Comparison of ENCODE assay signal across 15 mouse cellular contexts in the genomic region with DNA sequence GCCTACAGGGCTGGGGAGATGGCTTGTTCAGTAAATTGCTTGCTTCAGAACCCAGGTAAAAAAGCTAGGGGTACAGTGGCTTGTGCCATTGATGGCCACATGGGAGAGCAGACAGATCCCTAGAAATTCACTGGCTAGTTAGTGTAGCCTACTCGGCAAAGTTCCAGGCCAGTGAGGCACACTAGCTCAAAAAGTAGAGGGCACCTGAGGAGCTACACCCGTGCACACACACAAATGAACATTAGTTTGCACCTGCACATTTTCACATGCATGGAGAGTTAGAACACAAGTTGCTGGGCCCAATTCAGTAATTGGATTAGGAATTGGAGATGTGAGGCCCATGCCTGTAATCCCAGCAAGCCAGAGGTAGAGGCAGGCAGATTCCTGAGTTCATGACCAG. TPM values are rescaled to one million over a fixed set of nuclear protein-coding genes. Genes with fewer than 3 reads are reported as not detected.
A peak's percentile ranks its signal among the peaks of the same experiment; 100 is the strongest.
DNase-seq lines count a peak whose midpoint lies in the region; ATAC-seq and TF ChIP-seq lines count a peak whose summit lies in the region.
"Had no signal": no experiment of that assay in that cellular context is flagged by ENCODE, and none has a peak within 500 bp of the region (broad histone marks: within the 10 kb centered on the region; RNA-seq: fewer than 3 reads in every experiment).

No protein-coding gene starts in this region.

- peaks cover 9% of the 10 kb centered on the region; the same call in 1 of the 2 replicates for H3K36me3 ChIP-seq in heart, embryonic 13.5 days
- H3K36me3 ChIP-seq in midbrain, embryonic 10.5 days, result peaks cover 29% of the 10 kb centered on the region
- no peaks in the 10 kb centered on the region for H3K36me3 ChIP-seq in midbrain, postnatal 0 days (ENCODE audit: insufficient read depth, low read length)
- H3K36me3 ChIP-seq in forebrain, embryonic 14.5 days (ENCODE audit: control insufficient read depth, insufficient read depth, low read length), result peaks cover 2% of the 10 kb centered on the region; the same call in 1 of the 2 replicates
- H3K36me3 ChIP-seq in liver, embryonic 14.5 days (replicated peaks; ENCODE audit: control insufficient read depth, insufficient read depth, low read depth), result peaks cover 8% of the 10 kb centered on the region
- H3K36me3 ChIP-seq: kidney, embryonic 15.5 days; midbrain, embryonic 15.5 days had no signal

- DNase-seq in heart, postnatal 10 days, result no peak
- DNase-seq in midbrain, embryonic 10.5 days (ENCODE audit: low spot score), result no peak
- DNase-seq in midbrain, postnatal 0 days (ENCODE audit: low spot score), result no peak
- no peak for DNase-seq in forebrain, embryonic 14.5 days (ENCODE audit: low spot score)
- DNase-seq in liver, embryonic 14.5 days (ENCODE audit: low read depth in 3 of 3, low spot score in 3 of 3), result no peak
- DNase-seq in right cerebral cortex, postnatal 4 days, result no peak
- DNase-seq: gastrocnemius, adult 2 months; lung, postnatal 10 days; spleen, adult 18-20 months had no signal

- no peaks in the 10 kb centered on the region for H3K9me3 ChIP-seq in heart, embryonic 13.5 days
- no peaks in the 10 kb centered on the region for H3K9me3 ChIP-seq in midbrain, embryonic 10.5 days (replicated peaks)
- no peaks in the 10 kb centered on the region for H3K9me3 ChIP-seq in midbrain, postnatal 0 days (ENCODE audit: low read length)
- H3K9me3 ChIP-seq in forebrain, embryonic 14.5 days (replicated peaks; ENCODE audit: control insufficient read depth, low read length), result no peaks in the 10 kb centered on the region
- no peaks in the 10 kb centered on the region for H3K9me3 ChIP-seq in liver, embryonic 14.5 days (ENCODE audit: control insufficient read depth, low read length)
- H3K9me3 ChIP-seq: heart, embryonic 10.5 days; kidney, embryonic 15.5 days; midbrain, embryonic 15.5 days had no signal

- H3K27me3 ChIP-seq in heart, embryonic 13.5 days (replicated peaks), result no peaks in the 10 kb centered on the region
- no peaks in the 10 kb centered on the region for H3K27me3 ChIP-seq in midbrain, embryonic 10.5 days (ENCODE audit: low read depth, poor library complexity, severe bottlenecking)
- H3K27me3 ChIP-seq in midbrain, postnatal 0 days (ENCODE audit: insufficient read depth, low read length), result no peaks in the 10 kb centered on the region
- no peaks in the 10 kb centered on the region for H3K27me3 ChIP-seq in forebrain, embryonic 14.5 days (replicated peaks; ENCODE audit: control insufficient read depth, insufficient read depth, low read length)
- no peaks in the 10 kb centered on the region for H3K27me3 ChIP-seq in liver, embryonic 14.5 days (ENCODE audit: control insufficient read depth, insufficient read depth, low read length)
- H3K27me3 ChIP-seq: kidney, embryonic 15.5 days; midbrain, embryonic 15.5 days; Patski had no signal

- TF ChIP-seq CTCF in midbrain, postnatal 0 days (IDR thresholded peaks at IDR 0.05), result no peak
- TF ChIP-seq CTCF in liver, embryonic 14.5 days (IDR thresholded peaks at IDR 0.05; ENCODE audit: low read depth), result no peak

- peaks cover 40% of the 10 kb centered on the region for H3K4me1 ChIP-seq in heart, embryonic 13.5 days
- peaks cover 37% of the 10 kb centered on the region for H3K4me1 ChIP-seq in midbrain, embryonic 10.5 days
- peaks cover 4% of the 10 kb centered on the region for H3K4me1 ChIP-seq in midbrain, postnatal 0 days (ENCODE audit: insufficient read depth, low read length)
- peaks cover 17% of the 10 kb centered on the region for H3K4me1 ChIP-seq in forebrain, embryonic 14.5 days (ENCODE audit: control insufficient read depth, insufficient read depth, low read length)
- H3K4me1 ChIP-seq in liver, embryonic 14.5 days (replicated peaks; ENCODE audit: control insufficient read depth in 2 of 2, insufficient read depth in 2 of 2, low read length in 1 of 2), result peaks cover 27 to 34% of the 10 kb centered on the region in 2 experiments

- no peak overlapping the region for H3K4me3 ChIP-seq in heart, embryonic 13.5 days
- peak overlapping the region; percentile 90; the same call in 1 of the 2 replicates for H3K4me3 ChIP-seq in midbrain, embryonic 10.5 days
- no peak overlapping the region for H3K4me3 ChIP-seq in midbrain, postnatal 0 days (ENCODE audit: low read depth, low read length)
- no peak overlapping the region for H3K4me3 ChIP-seq in forebrain, embryonic 14.5 days (ENCODE audit: low read depth, low read length)
- H3K4me3 ChIP-seq in liver, embryonic 14.5 days (ENCODE audit: insufficient read depth in 1 of 2, low read depth in 2 of 2, low read length in 2 of 2), result peak overlapping the region in 1 of 2 experiments; percentile 94; a peak in 2 of 4 replicates
- H3K4me3 ChIP-seq: gastrocnemius, adult 2 months; kidney, embryonic 15.5 days; midbrain, embryonic 15.5 days had no signal

- intact Hi-C loops in heart, postnatal 10 days (cut with DNase I), result no loop called here

- WGBS in heart, embryonic 13.5 days, result 76% methylated on average over 2 of the region's 2 CpGs
- 89% methylated on average over 2 of the region's 2 CpGs for WGBS in midbrain, embryonic 10.5 days
- WGBS in midbrain, postnatal 0 days, result 84% methylated on average over 2 of the region's 2 CpGs
- 82% methylated on average over 2 of the region's 2 CpGs for WGBS in forebrain, embryonic 14.5 days
- WGBS in liver, embryonic 14.5 days (ENCODE audit: insufficient replicate concordance), result 80% methylated on average over 2 of the region's 2 CpGs

- H3K27ac ChIP-seq in heart, embryonic 13.5 days (replicated peaks), result no peak overlapping the region
- H3K27ac ChIP-seq in midbrain, embryonic 10.5 days (replicated peaks), result no peak overlapping the region
- H3K27ac ChIP-seq in midbrain, postnatal 0 days (ENCODE audit: low read depth, low read length), result no peak overlapping the region
- H3K27ac ChIP-seq in forebrain, embryonic 14.5 days (ENCODE audit: low read depth, low read length), result no peak overlapping the region
- no peak overlapping the region; the same call in 1 of the 2 replicates for H3K27ac ChIP-seq in liver, embryonic 14.5 days
- H3K27ac ChIP-seq: gastrocnemius, adult 2 months; heart, embryonic 10.5 days; kidney, embryonic 15.5 days; midbrain, embryonic 15.5 days; stomach, postnatal 0 days had no signal

- no peak overlapping the region for H3K4me2 ChIP-seq in heart, embryonic 13.5 days
- no peak overlapping the region for H3K4me2 ChIP-seq in midbrain, postnatal 0 days (ENCODE audit: low read depth, low read length, poor library complexity, severe bottlenecking)
- peak overlapping the region; percentile 81; the same call in 1 of the 2 replicates for H3K4me2 ChIP-seq in forebrain, embryonic 14.5 days (ENCODE audit: low read length)
- peak overlapping the region; percentile 95 for H3K4me2 ChIP-seq in liver, embryonic 14.5 days (ENCODE audit: low read depth)

- ATAC-seq in heart, embryonic 13.5 days (ENCODE audit: extremely low read depth, insufficient number of reproducible peaks, low FRiP score, low TSS enrichment), result no peak
- no peak for ATAC-seq in midbrain, postnatal 0 days (ENCODE audit: low FRiP score)
- no peak for ATAC-seq in forebrain, embryonic 14.5 days
- ATAC-seq in liver, embryonic 14.5 days (ENCODE audit: insufficient read depth), result no peak
- ATAC-seq: midbrain, embryonic 15.5 days; Patski had no signal

- H3K9ac ChIP-seq in heart, embryonic 13.5 days, result peak overlapping the region; percentile 47; the same call in 1 of the 2 replicates
- H3K9ac ChIP-seq in midbrain, postnatal 0 days (replicated peaks; ENCODE audit: low read length, poor library complexity, severe bottlenecking), result no peak overlapping the region
- no peak overlapping the region for H3K9ac ChIP-seq in forebrain, embryonic 14.5 days (ENCODE audit: low read length)
- H3K9ac ChIP-seq in liver, embryonic 14.5 days (replicated peaks), result peak overlapping the region; percentile 99
- H3K9ac ChIP-seq: kidney, embryonic 15.5 days; midbrain, embryonic 15.5 days had no signal

- TF ChIP-seq EP300 in liver, embryonic 14.5 days (IDR thresholded peaks at IDR 0.05; ENCODE audit: low read depth), result no peak

RNA-seq across cellular contexts. Expression of a gene that starts 2.8 kb away (rescaled TPM):
- polyA plus RNA-seq in heart, embryonic 13.5 days (2015; fragmentation: Nextera tagmentation; extraction: Ambion mirVana), result 20.8 and 25.1 TPM in 2 replicates
- total RNA-seq in heart, postnatal 10 days (2021), result 10 to 100 TPM; 35.5 to 36.0 TPM
- polyA plus RNA-seq in midbrain, embryonic 10.5 days (2016; fragmentation: Nextera tagmentation; extraction: Ambion mirVana), result 43.6 and 49.1 TPM in 2 replicates
- total RNA-seq in midbrain, postnatal 0 days (2014; rRNA removed), result 36.7 and 41.8 TPM in 2 replicates
- 24.0 and 30.8 TPM in 2 replicates for polyA plus RNA-seq in midbrain, postnatal 0 days (2015; fragmentation: Nextera tagmentation; extraction: Ambion mirVana)
- polyA plus RNA-seq in forebrain, embryonic 14.5 days (2014; fragmentation: Nextera tagmentation; extraction: Ambion mirVana), result 29.4 and 34.4 TPM in 2 replicates
- 9.5 and 14.3 TPM in 2 replicates for polyA plus RNA-seq in liver, embryonic 14.5 days (2012; rRNA removed)
- 24.3 and 26.9 TPM in 2 replicates for polyA plus RNA-seq in liver, embryonic 14.5 days (2014; fragmentation: Nextera tagmentation; extraction: Ambion mirVana)

RNA-seq across cellular contexts. Expression of a gene that starts 31.2 kb away (rescaled TPM):
- polyA plus RNA-seq in heart, embryonic 13.5 days (2015; fragmentation: Nextera tagmentation; extraction: Ambion mirVana), result 18.8 and 20.1 TPM in 2 replicates
- 10 to 100 TPM; 39.6 to 44.6 TPM for total RNA-seq in heart, postnatal 10 days (2021)
- polyA plus RNA-seq in midbrain, embryonic 10.5 days (2016; fragmentation: Nextera tagmentation; extraction: Ambion mirVana), result 20.6 and 21.4 TPM in 2 replicates
- total RNA-seq in midbrain, postnatal 0 days (2014; rRNA removed), result 6.3 and 10.9 TPM in 2 replicates
- 4.0 and 5.0 TPM in 2 replicates for polyA plus RNA-seq in midbrain, postnatal 0 days (2015; fragmentation: Nextera tagmentation; extraction: Ambion mirVana)
- polyA plus RNA-seq in forebrain, embryonic 14.5 days (2014; fragmentation: Nextera tagmentation; extraction: Ambion mirVana), result 6.5 and 6.6 TPM in 2 replicates
- polyA plus RNA-seq in liver, embryonic 14.5 days (2012; rRNA removed), result 25.9 and 31.5 TPM in 2 replicates
- polyA plus RNA-seq in liver, embryonic 14.5 days (2014; fragmentation: Nextera tagmentation; extraction: Ambion mirVana), result 25.9 and 27.4 TPM in 2 replicates

RNA-seq across cellular contexts. Expression of a gene that starts 58.2 kb away (rescaled TPM):
- polyA plus RNA-seq in heart, embryonic 13.5 days (2015; fragmentation: Nextera tagmentation; extraction: Ambion mirVana), result 32.0 and 35.2 TPM in 2 replicates
- total RNA-seq in heart, postnatal 10 days (2021), result 10 to 100 TPM; 39.4 to 44.0 TPM
- 25.9 and 28.9 TPM in 2 replicates for polyA plus RNA-seq in midbrain, embryonic 10.5 days (2016; fragmentation: Nextera tagmentation; extraction: Ambion mirVana)
- 36.5 and 40.1 TPM in 2 replicates for total RNA-seq in midbrain, postnatal 0 days (2014; rRNA removed)
- 35.5 and 36.7 TPM in 2 replicates for polyA plus RNA-seq in midbrain, postnatal 0 days (2015; fragmentation: Nextera tagmentation; extraction: Ambion mirVana)
- polyA plus RNA-seq in forebrain, embryonic 14.5 days (2014; fragmentation: Nextera tagmentation; extraction: Ambion mirVana), result 29.9 and 30.3 TPM in 2 replicates
- 19.5 and 20.0 TPM in 2 replicates for polyA plus RNA-seq in liver, embryonic 14.5 days (2012; rRNA removed)
- polyA plus RNA-seq in liver, embryonic 14.5 days (2014; fragmentation: Nextera tagmentation; extraction: Ambion mirVana), result 13.1 and 17.0 TPM in 2 replicates

Comparison
In these comparisons a context has a peak if more than half of its experiments do, and no peak if none do; other contexts are left out.
1. H3K4me2 ChIP-seq: peak in forebrain, embryonic 14.5 days (single experiment) and liver, embryonic 14.5 days (single experiment); none in heart, embryonic 13.5 days (single experiment) and midbrain, postnatal 0 days (single experiment).
2. H3K9ac ChIP-seq: peak in heart, embryonic 13.5 days (single experiment) and liver, embryonic 14.5 days (single experiment); none in midbrain, postnatal 0 days (single experiment) and forebrain, embryonic 14.5 days (single experiment).